8 mouse cellular contexts compared by ENCODE assay signal in the genomic region with DNA sequence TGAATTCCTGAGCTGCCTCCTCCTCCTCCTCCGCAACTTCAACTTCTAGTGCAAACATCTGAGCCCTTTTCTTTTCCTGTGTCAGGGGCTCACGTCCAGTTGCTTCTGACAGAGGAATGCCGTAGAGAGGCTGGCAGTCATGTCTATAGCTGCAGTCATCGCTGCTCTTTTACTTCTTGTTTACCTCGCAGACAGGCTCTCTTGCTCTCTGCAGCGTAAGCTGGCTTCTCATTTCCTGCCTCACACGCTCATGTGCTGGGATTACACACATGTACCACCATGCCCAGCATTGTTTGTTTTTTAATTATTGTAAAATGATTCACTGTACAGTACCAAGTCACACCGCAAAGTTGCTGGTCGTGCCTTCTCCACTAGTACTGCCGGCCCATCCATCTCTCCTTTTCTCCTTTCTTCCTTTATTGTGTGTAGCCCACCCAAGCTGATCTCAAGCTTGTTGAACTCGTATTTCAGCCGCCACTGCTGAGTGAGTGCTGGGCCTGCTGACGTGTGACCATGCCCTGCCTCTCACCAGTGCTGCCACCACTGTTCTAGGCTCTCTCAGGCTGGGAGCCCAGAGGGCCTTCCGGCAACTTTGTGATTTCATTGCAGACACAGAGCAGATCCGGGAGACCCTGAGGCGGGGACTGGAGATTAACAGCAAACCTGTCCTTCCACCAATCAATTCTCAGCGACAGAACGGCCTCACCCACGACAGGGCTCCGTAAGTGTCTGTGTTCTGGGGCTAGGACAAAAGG. TPM values are rescaled to one million over a fixed set of nuclear protein-coding genes. Genes with fewer than 3 reads are reported as not detected.
DNase-seq lines count a peak whose midpoint lies in the region; ATAC-seq and TF ChIP-seq lines count a peak whose summit lies in the region.

No protein-coding gene starts in this region.

- DNase-seq in left cerebral cortex, adult 2 months (ENCODE audit: extremely low spot score in 1 of 2, low spot score in 2 of 2) = no peak
- no peak for DNase-seq in left cerebral cortex, postnatal 4 days
- DNase-seq in urinary bladder, adult 18-20 months (ENCODE audit: low spot score in 2 of 2) = no peak
- DNase-seq in Muller cell, postnatal 12 days (ENCODE audit: inconsistent ontology term) = no peak

- no peak for ATAC-seq in forebrain, embryonic 16.5 days
- ATAC-seq in limb, embryonic 15.5 days (ENCODE audit: insufficient number of reproducible peaks, low FRiP score, low TSS enrichment, low read depth) = 0 out of 2 replicates have a peak, but pooled peaks have one; percentile 37
- ATAC-seq in neural tube, embryonic 15.5 days (ENCODE audit: low FRiP score) = no peak
- ATAC-seq in erythroblast, adult 5-6 weeks (replicated peaks; ENCODE audit: low FRiP score, poor library complexity, severe bottlenecking) = no peak

- peaks cover 4% of the 10 kb centered on the region for H3K36me3 ChIP-seq in forebrain, embryonic 16.5 days (ENCODE audit: control insufficient read depth, insufficient read depth)
- H3K36me3 ChIP-seq in limb, embryonic 15.5 days = peaks cover 71% of the 10 kb centered on the region
- peaks cover 23% of the 10 kb centered on the region for H3K36me3 ChIP-seq in neural tube, embryonic 15.5 days

- no peak overlapping the region for H3K9ac ChIP-seq in forebrain, embryonic 16.5 days (replicated peaks; ENCODE audit: low read depth, low read length)
- no peak overlapping the region for H3K9ac ChIP-seq in limb, embryonic 15.5 days
- no peak overlapping the region for H3K9ac ChIP-seq in neural tube, embryonic 15.5 days (replicated peaks)

- intact Hi-C loops in left cerebral cortex, adult 2 months (cut with DNase I) = loop anchor here (5.0 kb wide), 1 partner anchor 152 kb away; the partner anchor contains the start of gene Nfkb2
- intact Hi-C loops in left cerebral cortex, postnatal 4 days (cut with DNase I) = no loop called here

- H3K9me3 ChIP-seq in forebrain, embryonic 16.5 days (ENCODE audit: control insufficient read depth, low read length) = no peaks in the 10 kb centered on the region
- no peaks in the 10 kb centered on the region for H3K9me3 ChIP-seq in limb, embryonic 15.5 days
- no peaks in the 10 kb centered on the region for H3K9me3 ChIP-seq in neural tube, embryonic 15.5 days (replicated peaks)

- peak overlapping the region; percentile 50 for H3K27ac ChIP-seq in left cerebral cortex, adult 2 months
- peak overlapping the region; percentile 25; the same call in 1 of the 2 replicates for H3K27ac ChIP-seq in forebrain, embryonic 16.5 days (ENCODE audit: low read length)
- H3K27ac ChIP-seq in limb, embryonic 15.5 days = peak overlapping the region; percentile 59
- peak overlapping the region; percentile 42 for H3K27ac ChIP-seq in neural tube, embryonic 15.5 days (replicated peaks)

- peaks cover 14% of the 10 kb centered on the region for H3K4me1 ChIP-seq in forebrain, embryonic 16.5 days (replicated peaks; ENCODE audit: control insufficient read depth, insufficient read depth, low read length)
- H3K4me1 ChIP-seq in limb, embryonic 15.5 days = peaks cover 12% of the 10 kb centered on the region
- H3K4me1 ChIP-seq in neural tube, embryonic 15.5 days = peaks cover 40% of the 10 kb centered on the region

- H3K4me3 ChIP-seq in left cerebral cortex, adult 2 months = no peak overlapping the region
- no peak overlapping the region for H3K4me3 ChIP-seq in forebrain, embryonic 16.5 days (replicated peaks; ENCODE audit: low read length)
- H3K4me3 ChIP-seq in limb, embryonic 15.5 days = no peak overlapping the region
- H3K4me3 ChIP-seq in neural tube, embryonic 15.5 days (replicated peaks) = no peak overlapping the region

- no peaks in the 10 kb centered on the region for H3K27me3 ChIP-seq in forebrain, embryonic 16.5 days (replicated peaks; ENCODE audit: control insufficient read depth, insufficient read depth, low read length)
- no peaks in the 10 kb centered on the region for H3K27me3 ChIP-seq in limb, embryonic 15.5 days
- H3K27me3 ChIP-seq in neural tube, embryonic 15.5 days (replicated peaks) = no peaks in the 10 kb centered on the region

- WGBS in forebrain, embryonic 16.5 days = 78% methylated on average over 20 of the region's 20 CpGs
- 55% methylated on average over 20 of the region's 20 CpGs for WGBS in limb, embryonic 15.5 days
- WGBS in neural tube, embryonic 15.5 days = 68% methylated on average over 20 of the region's 20 CpGs

- no peak for TF ChIP-seq CTCF in left cerebral cortex, adult 2 months (IDR thresholded peaks at IDR 0.05)

- no peak overlapping the region for H3K4me2 ChIP-seq in forebrain, embryonic 16.5 days (ENCODE audit: low read length)
- H3K4me2 ChIP-seq in limb, embryonic 15.5 days = no peak overlapping the region
- H3K4me2 ChIP-seq in neural tube, embryonic 15.5 days = no peak overlapping the region

RNA-seq across cellular contexts. Expression of gene Trim8, which starts 47.2 kb away (rescaled TPM):
- 100 to 1,000 TPM; 114 to 121 TPM for total RNA-seq in left cerebral cortex, adult 2 months (2021)
- 100 to 1,000 TPM; 113 to 119 TPM for total RNA-seq in left cerebral cortex, postnatal 4 days (2021)
- 24.5 and 27.7 TPM in 2 replicates for polyA plus RNA-seq in forebrain, embryonic 16.5 days (2015; fragmentation: Nextera tagmentation; extraction: Ambion mirVana)
- polyA plus RNA-seq in limb, embryonic 15.5 days (2015; fragmentation: Nextera tagmentation; extraction: Ambion mirVana) = 14.6 and 15.1 TPM in 2 replicates
- 23.5 and 25.5 TPM in 2 replicates for polyA plus RNA-seq in neural tube, embryonic 15.5 days (2015; fragmentation: Nextera tagmentation; extraction: Ambion mirVana)
- 5.4 and 6.1 TPM in 2 replicates for total RNA-seq in erythroblast, adult 5-6 weeks (2015; ENCODE audit: low replicate concordance)
- 2.0 and 6.4 TPM in 2 replicates for total RNA-seq in erythroblast, adult 5-6 weeks (2017; ENCODE audit: low replicate concordance)

RNA-seq across cellular contexts. Expression of gene Sufu, which starts 57.6 kb away (rescaled TPM):
- 10 to 100 TPM; 19.4 to 20.1 TPM for total RNA-seq in left cerebral cortex, adult 2 months (2021)
- total RNA-seq in left cerebral cortex, postnatal 4 days (2021) = 10 to 100 TPM; 22.2 to 23.9 TPM
- 26.4 and 32.3 TPM in 2 replicates for polyA plus RNA-seq in forebrain, embryonic 16.5 days (2015; fragmentation: Nextera tagmentation; extraction: Ambion mirVana)
- polyA plus RNA-seq in limb, embryonic 15.5 days (2015; fragmentation: Nextera tagmentation; extraction: Ambion mirVana) = 32.8 and 33.6 TPM in 2 replicates
- polyA plus RNA-seq in neural tube, embryonic 15.5 days (2015; fragmentation: Nextera tagmentation; extraction: Ambion mirVana) = 18.3 and 21.4 TPM in 2 replicates
- 3.8 and 10.8 TPM in 2 replicates for total RNA-seq in erythroblast, adult 5-6 weeks (2015; ENCODE audit: low replicate concordance)
- total RNA-seq in erythroblast, adult 5-6 weeks (2017; ENCODE audit: low replicate concordance) = 1.1 and 1.2 TPM in 2 replicates

RNA-seq across cellular contexts. Expression of gene Actr1a, which starts 58.8 kb away (rescaled TPM):
- total RNA-seq in left cerebral cortex, adult 2 months (2021) = 100 to 1,000 TPM; 179 to 197 TPM
- 100 to 1,000 TPM; 304 to 313 TPM for total RNA-seq in left cerebral cortex, postnatal 4 days (2021)
- 400 and 401 TPM in 2 replicates for polyA plus RNA-seq in forebrain, embryonic 16.5 days (2015; fragmentation: Nextera tagmentation; extraction: Ambion mirVana)
- polyA plus RNA-seq in limb, embryonic 15.5 days (2015; fragmentation: Nextera tagmentation; extraction: Ambion mirVana) = 145 and 156 TPM in 2 replicates
- polyA plus RNA-seq in neural tube, embryonic 15.5 days (2015; fragmentation: Nextera tagmentation; extraction: Ambion mirVana) = 281 and 314 TPM in 2 replicates
- 16.5 and 21.5 TPM in 2 replicates for total RNA-seq in erythroblast, adult 5-6 weeks (2015; ENCODE audit: low replicate concordance)
- 38.2 and 39.2 TPM in 2 replicates for total RNA-seq in erythroblast, adult 5-6 weeks (2017; ENCODE audit: low replicate concordance)

Comparison
In these comparisons a context has a peak if more than half of its experiments do, and no peak if none do; other contexts are left out.
1. RNA of gene Trim8, which starts 47.2 kb away (total RNA-seq): 114 to 121 TPM in left cerebral cortex, adult 2 months and 113 to 119 TPM in left cerebral cortex, postnatal 4 days; 2.0 to 6.4 TPM in erythroblast, adult 5-6 weeks; every median in the first group is over 10 times any median in the second.
2. RNA of gene Actr1a, which starts 58.8 kb away (total RNA-seq): 304 to 313 TPM in left cerebral cortex, postnatal 4 days and 179 to 197 TPM in left cerebral cortex, adult 2 months; 16.5 to 39.2 TPM in erythroblast, adult 5-6 weeks; every median in the first group is over 4 times any median in the second.
3. Peak in every context shown above with its lines, with median percentiles within 50 percentile points of each other: H3K27ac ChIP-seq.